Mouse (Mus musculus): Measurements from ENCODE around the gene Klf1.

GRCm38 (mm10) chr8:84943699-84944098 lies 42.0 kb downstream of the Klf1 start:
- TF ChIP-seq CTCF (IDR thresholded peaks at IDR 0.05; ENCODE audit: borderline replicate concordance, insufficient read depth, low read depth, low read length) (no peak), POLR2A (IDR thresholded peaks at IDR 0.05; ENCODE audit: borderline replicate concordance, insufficient read depth, low read length) (no peak)

Measured in cerebellum, adult 2 months (tissue).